Comparison of ENCODE assay signal across 8 mouse cellular contexts in genomic region chr3:152166099-152166423, GRCm38 (mm10). TPM values are rescaled to one million over a fixed set of nuclear protein-coding genes. Genes with fewer than 3 reads are reported as not detected.
A peak's percentile ranks its signal among the peaks of the same experiment; 100 is the strongest.
DNase-seq lines count a peak whose midpoint lies in the region; ATAC-seq and TF ChIP-seq lines count a peak whose summit lies in the region.

Gipc2 (minus strand) TSS chr3:152166230.

- peak; percentile 30; the same call in 1 of the 2 replicates for ATAC-seq in embryonic facial prominence, embryonic 15.5 days (ENCODE audit: insufficient number of reproducible peaks, low FRiP score, low TSS enrichment, low read depth)
- peak; percentile 45; the same call in 1 of the 2 replicates for ATAC-seq in intestine, embryonic 14.5 days (replicated peaks; ENCODE audit: low FRiP score, low TSS enrichment, low read depth)
- ATAC-seq in midbrain, postnatal 0 days (ENCODE audit: low FRiP score) = peak; percentile 57
- no peak for ATAC-seq in CD4-positive, CD25-positive, alpha-beta regulatory T cell, adult 4 months

- no peak for TF ChIP-seq CTCF in liver, adult 2 months (IDR thresholded peaks at IDR 0.05; ENCODE audit: low read depth, low read length)
- no peak for TF ChIP-seq CTCF in midbrain, postnatal 0 days (IDR thresholded peaks at IDR 0.05)

- H3K4me2 ChIP-seq in embryonic facial prominence, embryonic 15.5 days (replicated peaks) = peak within 1 kb of the TSS; percentile 97
- H3K4me2 ChIP-seq in intestine, embryonic 14.5 days (ENCODE audit: low read length) = peak within 1 kb of the TSS; percentile 73
- peak within 1 kb of the TSS; percentile 71 for H3K4me2 ChIP-seq in midbrain, postnatal 0 days (ENCODE audit: low read depth, low read length, poor library complexity, severe bottlenecking)

- no peak for DNase-seq in liver, adult 2 months (ENCODE audit: extremely low read depth, low read depth, low spot score)
- no peak for DNase-seq in liver
- no peak for DNase-seq in intestine, embryonic 14.5 days (ENCODE audit: low spot score)
- DNase-seq in midbrain, postnatal 0 days (ENCODE audit: low spot score) = no peak
- no peak for DNase-seq in spleen, postnatal 10 days (ENCODE audit: low spot score in 2 of 2)
- DNase-seq in gastrocnemius, postnatal 14 days = no peak

- H3K27ac ChIP-seq in liver, adult 2 months (replicated peaks; ENCODE audit: insufficient read depth, low read depth, low read length) = no peak within 1 kb of the TSS
- no peak within 1 kb of the TSS for H3K27ac ChIP-seq in embryonic facial prominence, embryonic 15.5 days (replicated peaks)
- H3K27ac ChIP-seq in intestine, embryonic 14.5 days (ENCODE audit: low read depth) = peak within 1 kb of the TSS; percentile 57
- peak within 1 kb of the TSS; percentile 82 for H3K27ac ChIP-seq in midbrain, postnatal 0 days (ENCODE audit: low read depth, low read length)

- no peak for TF ChIP-seq POLR2A in liver, adult 2 months (IDR thresholded peaks at IDR 0.05; ENCODE audit: extremely low read depth, insufficient read depth, low read length)

- H3K4me3 ChIP-seq in liver, adult 2 months (ENCODE audit: insufficient read depth, low read depth, low read length) = peak within 1 kb of the TSS; percentile 82
- peak within 1 kb of the TSS; percentile 46 for H3K4me3 ChIP-seq in embryonic facial prominence, embryonic 15.5 days (replicated peaks)
- H3K4me3 ChIP-seq in intestine, embryonic 14.5 days (ENCODE audit: low read depth, low read length) = peak within 1 kb of the TSS; percentile 41
- H3K4me3 ChIP-seq in midbrain, postnatal 0 days (ENCODE audit: low read depth, low read length) = peak within 1 kb of the TSS; percentile 52

- H3K79me2 ChIP-seq in liver, adult 2 months (ENCODE audit: control insufficient read depth, insufficient read depth, low read length) = no peaks in the 10 kb centered on the region

- intact Hi-C loops in gastrocnemius, postnatal 14 days (cut with DNase I; ENCODE audit: low total_unique reads) = no loop called here

- peaks cover 8% of the 10 kb centered on the region; the same call in 1 of the 2 replicates for H3K4me1 ChIP-seq in liver, adult 2 months (ENCODE audit: control insufficient read depth, insufficient read depth, low read length)
- H3K4me1 ChIP-seq in embryonic facial prominence, embryonic 15.5 days = peaks cover 25% of the 10 kb centered on the region
- H3K4me1 ChIP-seq in intestine, embryonic 14.5 days (replicated peaks; ENCODE audit: control insufficient read depth, insufficient read depth, low read length) = peaks cover 14% of the 10 kb centered on the region
- no peaks in the 10 kb centered on the region for H3K4me1 ChIP-seq in midbrain, postnatal 0 days (ENCODE audit: insufficient read depth, low read length)

- WGBS in liver, adult 2 months = 17% methylated on average over 10 of the region's 10 CpGs
- 11% methylated on average over 10 of the region's 10 CpGs for WGBS in embryonic facial prominence, embryonic 15.5 days
- 18% methylated on average over 10 of the region's 10 CpGs for WGBS in intestine, embryonic 14.5 days
- WGBS in midbrain, postnatal 0 days = 4% methylated on average over 10 of the region's 10 CpGs

- peak within 1 kb of the TSS; percentile 74 for H3K9ac ChIP-seq in liver, adult 2 months (ENCODE audit: low read depth, low read length)
- H3K9ac ChIP-seq in embryonic facial prominence, embryonic 15.5 days = peak within 1 kb of the TSS; percentile 4
- H3K9ac ChIP-seq in intestine, embryonic 14.5 days (ENCODE audit: low read length) = peak within 1 kb of the TSS; percentile 51
- peak within 1 kb of the TSS; percentile 69 for H3K9ac ChIP-seq in midbrain, postnatal 0 days (replicated peaks; ENCODE audit: low read length, poor library complexity, severe bottlenecking)

- H3K9me3 ChIP-seq in embryonic facial prominence, embryonic 15.5 days (replicated peaks) = no peaks in the 10 kb centered on the region
- no peaks in the 10 kb centered on the region for H3K9me3 ChIP-seq in intestine, embryonic 14.5 days (ENCODE audit: control insufficient read depth, low read length)
- no peaks in the 10 kb centered on the region for H3K9me3 ChIP-seq in midbrain, postnatal 0 days (ENCODE audit: low read length)

- H3K36me3 ChIP-seq in liver, adult 2 months (ENCODE audit: control insufficient read depth, insufficient read depth, low read length) = no peaks in the 10 kb centered on the region
- H3K36me3 ChIP-seq in embryonic facial prominence, embryonic 15.5 days = no peaks in the 10 kb centered on the region
- H3K36me3 ChIP-seq in intestine, embryonic 14.5 days (ENCODE audit: control insufficient read depth, insufficient read depth, low read length) = no peaks in the 10 kb centered on the region
- H3K36me3 ChIP-seq in midbrain, postnatal 0 days (ENCODE audit: insufficient read depth, low read length) = no peaks in the 10 kb centered on the region

- peaks cover 6% of the 10 kb centered on the region; the same call in 1 of the 2 replicates for H3K27me3 ChIP-seq in liver, adult 2 months (ENCODE audit: control insufficient read depth, insufficient read depth, low read length)
- peaks cover 15% of the 10 kb centered on the region for H3K27me3 ChIP-seq in embryonic facial prominence, embryonic 15.5 days
- H3K27me3 ChIP-seq in intestine, embryonic 14.5 days (replicated peaks; ENCODE audit: control insufficient read depth, insufficient read depth, low read length) = peaks cover 10% of the 10 kb centered on the region
- H3K27me3 ChIP-seq in midbrain, postnatal 0 days (ENCODE audit: insufficient read depth, low read length) = no peaks in the 10 kb centered on the region

RNA-seq across cellular contexts. Expression of gene Gipc2, which starts in this region (rescaled TPM):
- total RNA-seq in liver, adult 2 months (2014; rRNA removed) = 0.34 and 0.46 TPM in 2 replicates
- 0.05 and 0.22 TPM in 2 replicates for polyA plus RNA-seq in liver, adult 2 months (2012; rRNA removed)
- polyA plus RNA-seq in embryonic facial prominence, embryonic 15.5 days (2015; fragmentation: Nextera tagmentation; extraction: Ambion mirVana) = 4.5 and 8.6 TPM in 2 replicates
- polyA plus RNA-seq in intestine, embryonic 14.5 days (2014; fragmentation: Nextera tagmentation; extraction: Ambion mirVana) = 96.5 and 103 TPM in 2 replicates
- total RNA-seq in midbrain, postnatal 0 days (2014; rRNA removed) = 13.0 and 21.1 TPM in 2 replicates
- polyA plus RNA-seq in midbrain, postnatal 0 days (2015; fragmentation: Nextera tagmentation; extraction: Ambion mirVana) = 10.3 and 12.8 TPM in 2 replicates
- not detected for polyA plus RNA-seq in CD4-positive, CD25-positive, alpha-beta regulatory T cell, adult 4 months (2017; shearing (Covaris generic))
- 1 to 10 TPM in 1 of 2 experiments, under 1 TPM in 1; 0.82 to 1.1 TPM for total RNA-seq in gastrocnemius, postnatal 14 days (2021)

Comparison
In these comparisons a context has a peak if more than half of its experiments do, and no peak if none do; other contexts are left out.
1. H3K27ac ChIP-seq: peak in intestine, embryonic 14.5 days (single experiment) and midbrain, postnatal 0 days (single experiment); none in liver, adult 2 months (single experiment) and embryonic facial prominence, embryonic 15.5 days (single experiment).
2. H3K9ac ChIP-seq: peak in every context shown above with its lines; median percentile 74 in liver, adult 2 months; 69 in midbrain, postnatal 0 days; 51 in intestine, embryonic 14.5 days; 4 in embryonic facial prominence, embryonic 15.5 days.
3. Peak in every context shown above with its lines, with median percentiles within 50 percentile points of each other: H3K4me3 ChIP-seq and H3K4me2 ChIP-seq.